Mouse (Mus musculus): ENCODE data around the gene Gm30302. TPM values are rescaled to one million over a fixed set of nuclear protein-coding genes. Genes with fewer than 3 reads are reported as not detected.

The Gm30302 gene
- not detected in 2 replicates for polyA plus RNA-seq (2014; fragmentation: Nextera tagmentation; extraction: Ambion mirVana)

DNA sequence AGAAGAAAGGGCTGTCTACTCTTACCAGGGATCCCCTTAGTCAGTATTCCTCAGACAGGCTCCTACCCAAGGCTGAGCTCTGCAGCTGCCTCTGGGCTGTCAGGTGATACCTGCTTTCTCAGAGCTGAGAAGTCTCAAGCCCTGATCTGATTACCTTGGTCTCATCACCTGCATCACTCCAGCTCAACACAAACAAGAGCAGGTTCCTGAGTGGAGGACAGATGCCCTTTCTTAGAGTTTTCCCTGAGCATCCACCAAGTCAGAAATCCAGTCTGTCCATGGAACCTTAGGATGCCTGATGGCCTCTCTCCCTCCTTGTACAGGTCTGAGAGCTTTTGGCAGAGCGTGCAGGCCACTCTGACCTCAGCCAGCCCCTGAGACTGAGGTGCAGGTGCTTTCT lies at the start of gene Gm30302:
Gm30302 (minus strand) TSS at position 101 of the 400 bp plus-strand sequence.
- DNase-seq (ENCODE audit: low spot score) (no peak), ATAC-seq (replicated peaks; ENCODE audit: low FRiP score) (no peak)
- Histone ChIP-seq H3K4me2 (ENCODE audit: low read depth, low read length, severe bottlenecking) (no peak within 1 kb of the TSS), H3K4me1 (replicated peaks; ENCODE audit: control insufficient read depth, insufficient read depth, low read length) (no peaks in the 10 kb centered on the region), H3K9me3 (ENCODE audit: control insufficient read depth, low read length) (no peaks in the 10 kb centered on the region; the same call in 1 of the 2 replicates), H3K27ac (ENCODE audit: low read depth, low read length) (no peak within 1 kb of the TSS), H3K36me3 (ENCODE audit: control insufficient read depth, insufficient read depth, low read length) (no peaks in the 10 kb centered on the region), H3K9ac (ENCODE audit: low read length) (no peak within 1 kb of the TSS), H3K27me3 (ENCODE audit: control insufficient read depth, insufficient read depth, low read length) (no peaks in the 10 kb centered on the region), H3K4me3 (ENCODE audit: low read depth, low read length) (no peak within 1 kb of the TSS)
- WGBS, result 76% methylated on average over 1 of the region's 1 CpGs

DNA sequence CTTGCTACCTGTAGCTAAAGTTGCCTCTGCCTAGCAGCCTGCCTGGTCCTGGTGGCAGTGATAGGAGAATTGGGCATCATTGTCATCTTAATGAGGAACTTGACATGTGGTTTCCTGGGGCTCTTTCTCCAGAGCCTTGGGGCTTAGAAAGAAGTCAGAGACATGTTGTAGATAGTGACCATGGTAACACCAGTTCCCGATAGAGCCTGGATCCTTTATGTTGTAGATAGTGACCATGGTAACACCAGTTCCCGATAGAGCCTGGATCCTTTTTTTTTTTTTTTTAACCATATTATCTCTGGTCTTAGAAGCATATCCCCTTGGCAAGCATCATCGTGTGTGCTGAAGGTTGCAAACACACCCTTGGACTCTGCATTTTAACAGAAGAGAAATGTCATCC lies 48.0 kb upstream of the Gm30302 start:
- WGBS, result 93% methylated on average over 3 of the region's 3 CpGs
- Histone ChIP-seq H3K4me2 (ENCODE audit: low read depth, low read length, severe bottlenecking) (no peak overlapping the region), H3K4me1 (replicated peaks; ENCODE audit: control insufficient read depth, insufficient read depth, low read length) (no peaks in the 10 kb centered on the region), H3K4me3 (ENCODE audit: low read depth, low read length) (no peak overlapping the region), H3K27ac (ENCODE audit: low read depth, low read length) (no peak overlapping the region), H3K9me3 (ENCODE audit: control insufficient read depth, low read length) (no peaks in the 10 kb centered on the region; the same call in 1 of the 2 replicates), H3K9ac (ENCODE audit: low read length) (no peak overlapping the region), H3K27me3 (ENCODE audit: control insufficient read depth, insufficient read depth, low read length) (no peaks in the 10 kb centered on the region), H3K36me3 (ENCODE audit: control insufficient read depth, insufficient read depth, low read length) (no peaks in the 10 kb centered on the region)
- DNase-seq (ENCODE audit: low spot score) (no peak), ATAC-seq (replicated peaks; ENCODE audit: low FRiP score) (no peak)

DNA sequence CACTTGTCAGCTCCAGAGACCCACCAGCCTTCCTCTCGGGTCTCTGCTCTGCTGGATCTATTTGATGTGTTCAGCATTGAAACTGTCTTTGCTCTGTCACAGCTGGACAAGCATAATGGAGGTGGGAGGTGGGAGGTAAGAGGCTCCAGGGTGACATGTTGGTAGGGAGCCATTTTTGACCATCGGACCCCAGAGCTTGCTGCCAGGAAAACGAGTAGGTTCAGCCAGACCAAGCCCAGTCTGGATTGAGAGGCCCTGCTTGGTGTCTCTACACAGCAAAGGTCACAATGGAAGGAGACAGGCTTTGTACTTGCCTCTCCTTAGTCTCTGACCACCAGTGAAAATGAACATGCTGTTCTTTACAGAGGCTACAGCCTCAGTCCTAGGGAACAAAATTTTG lies 47.3 kb upstream of the Gm30302 start:
- no peak for ATAC-seq (replicated peaks; ENCODE audit: low FRiP score)
- WGBS, result 80% methylated on average over 3 of the region's 3 CpGs
- H3K9ac ChIP-seq (ENCODE audit: low read length), result no peak overlapping the region

DNA sequence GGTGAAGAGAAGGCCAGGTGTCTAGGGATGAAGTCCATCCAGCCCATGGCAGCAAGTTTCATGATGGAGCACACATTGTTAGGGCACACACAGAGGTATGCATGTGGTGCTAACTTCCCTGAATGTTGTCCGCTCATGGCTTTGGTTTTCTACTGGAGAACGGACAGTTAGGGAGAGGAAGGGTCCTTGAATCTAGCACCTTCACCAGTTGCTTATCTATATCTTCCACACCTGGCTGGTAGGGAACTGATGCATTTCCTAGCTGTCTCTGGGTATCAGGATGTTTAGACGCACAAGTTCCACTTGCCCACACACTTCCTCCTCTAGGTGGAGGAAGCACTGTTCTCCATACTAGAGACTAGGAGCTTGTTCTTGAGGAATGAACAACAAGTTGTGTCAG lies 46.9 kb upstream of the Gm30302 start:
- no peaks in the 10 kb centered on the region for H3K4me1 ChIP-seq (replicated peaks; ENCODE audit: control insufficient read depth, insufficient read depth, low read length)
- H3K36me3 ChIP-seq (ENCODE audit: control insufficient read depth, insufficient read depth, low read length), result no peaks in the 10 kb centered on the region
- no peak overlapping the region for H3K27ac ChIP-seq (ENCODE audit: low read depth, low read length)
- H3K9ac ChIP-seq (ENCODE audit: low read length), result no peak overlapping the region
- ATAC-seq (replicated peaks; ENCODE audit: low FRiP score) (no peak), DNase-seq (ENCODE audit: low spot score) (no peak)
- no peaks in the 10 kb centered on the region for H3K27me3 ChIP-seq (ENCODE audit: control insufficient read depth, insufficient read depth, low read length)
- no peaks in the 10 kb centered on the region; the same call in 1 of the 2 replicates for H3K9me3 ChIP-seq (ENCODE audit: control insufficient read depth, low read length)
- no peak overlapping the region for H3K4me2 ChIP-seq (ENCODE audit: low read depth, low read length, severe bottlenecking)
- WGBS, result 89% methylated on average over 3 of the region's 3 CpGs
- no peak overlapping the region for H3K4me3 ChIP-seq (ENCODE audit: low read depth, low read length)

More for the DNA sequence above, 47.3 kb upstream of the Gm30302 start:
- Histone ChIP-seq H3K27ac (ENCODE audit: low read depth, low read length) (no peak overlapping the region), H3K4me3 (ENCODE audit: low read depth, low read length) (no peak overlapping the region), H3K4me2 (ENCODE audit: low read depth, low read length, severe bottlenecking) (no peak overlapping the region), H3K4me1 (replicated peaks; ENCODE audit: control insufficient read depth, insufficient read depth, low read length) (no peaks in the 10 kb centered on the region), H3K9me3 (ENCODE audit: control insufficient read depth, low read length) (no peaks in the 10 kb centered on the region; the same call in 1 of the 2 replicates), H3K27me3 (ENCODE audit: control insufficient read depth, insufficient read depth, low read length) (no peaks in the 10 kb centered on the region), H3K36me3 (ENCODE audit: control insufficient read depth, insufficient read depth, low read length) (no peaks in the 10 kb centered on the region)
- no peak for DNase-seq (ENCODE audit: low spot score)

DNA sequence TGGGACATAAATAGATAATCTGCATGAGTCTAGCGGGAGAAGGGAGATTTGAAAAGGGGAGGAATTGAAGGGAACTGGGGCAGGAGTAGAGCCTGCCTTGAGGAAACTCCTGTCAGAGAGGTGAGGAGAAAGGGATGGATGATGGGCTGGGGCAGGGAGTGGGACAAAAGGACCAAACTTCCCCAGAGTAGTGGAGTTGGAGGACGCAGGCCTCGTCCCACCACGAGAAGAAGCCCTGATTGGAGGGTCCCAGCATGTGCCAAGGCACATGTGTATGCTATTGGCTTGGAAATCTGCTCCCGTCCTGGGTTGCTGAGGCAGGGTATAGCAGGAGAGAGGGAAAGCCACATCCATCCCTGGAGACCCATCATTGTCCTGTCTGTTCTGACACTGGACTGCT lies 45.3 kb upstream of the Gm30302 start:
- Histone ChIP-seq H3K27ac (ENCODE audit: low read depth, low read length) (no peak overlapping the region), H3K4me1 (replicated peaks; ENCODE audit: control insufficient read depth, insufficient read depth, low read length) (no peaks in the 10 kb centered on the region), H3K27me3 (ENCODE audit: control insufficient read depth, insufficient read depth, low read length) (no peaks in the 10 kb centered on the region), H3K4me3 (ENCODE audit: low read depth, low read length) (no peak overlapping the region), H3K4me2 (ENCODE audit: low read depth, low read length, severe bottlenecking) (no peak overlapping the region), H3K9me3 (ENCODE audit: control insufficient read depth, low read length) (no peaks in the 10 kb centered on the region; the same call in 1 of the 2 replicates), H3K36me3 (ENCODE audit: control insufficient read depth, insufficient read depth, low read length) (no peaks in the 10 kb centered on the region), H3K9ac (ENCODE audit: low read length) (no peak overlapping the region)
- DNase-seq (ENCODE audit: low spot score) (no peak), ATAC-seq (replicated peaks; ENCODE audit: low FRiP score) (no peak)
- 82% methylated on average over 5 of the region's 5 CpGs for WGBS

DNA sequence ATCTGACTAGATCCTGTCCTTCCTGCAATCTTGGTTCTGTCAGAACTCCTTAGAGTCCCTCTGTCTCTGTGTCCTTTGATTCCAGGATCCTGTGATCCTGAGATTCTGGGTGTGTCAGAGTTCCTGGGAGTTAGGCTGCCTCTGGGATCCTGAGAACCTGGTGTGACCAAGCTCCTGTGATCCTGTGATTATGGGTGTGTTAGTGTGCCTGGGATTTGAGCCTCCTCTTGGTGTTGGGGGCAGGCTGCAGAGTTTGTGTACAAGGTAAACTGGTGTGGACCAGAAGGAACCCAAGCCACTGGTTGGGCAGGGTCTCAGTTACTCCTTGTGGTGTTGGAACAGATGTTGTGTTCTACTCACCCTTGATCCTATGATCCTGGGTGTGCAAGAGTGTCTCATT lies 42.4 kb upstream of the Gm30302 start:
- ATAC-seq (replicated peaks; ENCODE audit: low FRiP score) (no peak), DNase-seq (ENCODE audit: low spot score) (no peak)
- Histone ChIP-seq H3K4me3 (ENCODE audit: low read depth, low read length) (no peak overlapping the region), H3K9me3 (ENCODE audit: control insufficient read depth, low read length) (no peaks in the 10 kb centered on the region; the same call in 1 of the 2 replicates), H3K27me3 (ENCODE audit: control insufficient read depth, insufficient read depth, low read length) (no peaks in the 10 kb centered on the region), H3K27ac (ENCODE audit: low read depth, low read length) (no peak overlapping the region), H3K4me2 (ENCODE audit: low read depth, low read length, severe bottlenecking) (no peak overlapping the region), H3K9ac (ENCODE audit: low read length) (no peak overlapping the region), H3K36me3 (ENCODE audit: control insufficient read depth, insufficient read depth, low read length) (no peaks in the 10 kb centered on the region), H3K4me1 (replicated peaks; ENCODE audit: control insufficient read depth, insufficient read depth, low read length) (no peaks in the 10 kb centered on the region)

DNA sequence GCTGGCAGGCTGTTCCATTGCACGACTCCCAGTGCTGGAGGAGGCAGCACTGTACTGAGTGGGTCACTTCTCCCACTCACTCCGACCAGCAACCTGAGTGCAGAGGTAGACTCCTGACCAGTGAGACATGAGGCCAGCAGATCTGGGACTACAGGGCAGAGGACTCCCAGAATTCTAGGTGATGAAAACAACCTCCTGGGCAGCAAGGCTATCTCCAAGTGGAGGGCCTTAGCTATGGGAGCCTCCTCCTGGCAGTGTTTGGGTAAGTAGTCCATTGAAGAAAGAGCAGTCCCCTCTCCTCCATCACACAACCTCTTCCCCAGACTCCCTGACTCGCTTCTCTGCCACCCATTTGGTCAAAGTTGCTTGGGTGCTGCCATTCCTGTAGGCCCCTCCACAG lies 31.6 kb upstream of the Gm30302 start:
- DNase-seq (ENCODE audit: low spot score), result no peak
- Histone ChIP-seq H3K4me2 (ENCODE audit: low read depth, low read length, severe bottlenecking) (no peak overlapping the region), H3K9ac (ENCODE audit: low read length) (no peak overlapping the region), H3K4me3 (ENCODE audit: low read depth, low read length) (no peak overlapping the region), H3K27me3 (ENCODE audit: control insufficient read depth, insufficient read depth, low read length) (no peaks in the 10 kb centered on the region), H3K4me1 (replicated peaks; ENCODE audit: control insufficient read depth, insufficient read depth, low read length) (no peaks in the 10 kb centered on the region), H3K9me3 (ENCODE audit: control insufficient read depth, low read length) (no peaks in the 10 kb centered on the region), H3K27ac (ENCODE audit: low read depth, low read length) (no peak overlapping the region), H3K36me3 (ENCODE audit: control insufficient read depth, insufficient read depth, low read length) (no peaks in the 10 kb centered on the region)
- 84% methylated on average over 3 of the region's 3 CpGs for WGBS
- ATAC-seq (replicated peaks; ENCODE audit: low FRiP score), result no peak

DNA sequence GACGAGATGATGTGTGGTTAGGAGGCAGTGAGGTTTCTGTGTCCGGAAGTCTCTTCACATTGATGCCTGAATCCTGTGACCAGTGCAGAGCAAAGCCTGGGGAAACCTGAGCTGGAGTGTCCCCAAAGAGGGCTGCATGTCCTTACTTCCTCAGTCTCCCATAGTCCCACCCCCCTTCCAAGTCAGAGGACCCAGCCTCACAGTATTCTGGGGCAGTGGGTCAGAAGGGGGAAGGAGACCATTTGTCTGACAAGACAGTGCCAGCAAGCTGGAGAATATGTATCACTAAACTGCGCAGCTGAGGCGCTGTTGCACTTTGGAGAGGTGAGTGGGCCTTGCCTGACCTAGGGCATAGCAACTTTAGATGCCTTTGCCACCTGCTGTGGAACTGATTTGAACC lies 26.5 kb upstream of the Gm30302 start:
- Histone ChIP-seq H3K9me3 (ENCODE audit: control insufficient read depth, low read length) (no peaks in the 10 kb centered on the region), H3K4me2 (ENCODE audit: low read depth, low read length, severe bottlenecking) (no peak overlapping the region), H3K27me3 (ENCODE audit: control insufficient read depth, insufficient read depth, low read length) (no peaks in the 10 kb centered on the region), H3K36me3 (ENCODE audit: control insufficient read depth, insufficient read depth, low read length) (no peaks in the 10 kb centered on the region), H3K4me1 (replicated peaks; ENCODE audit: control insufficient read depth, insufficient read depth, low read length) (no peaks in the 10 kb centered on the region), H3K9ac (ENCODE audit: low read length) (no peak overlapping the region), H3K4me3 (ENCODE audit: low read depth, low read length) (no peak overlapping the region), H3K27ac (ENCODE audit: low read depth, low read length) (no peak overlapping the region)
- WGBS, result 81% methylated on average over 4 of the region's 4 CpGs
- ATAC-seq (replicated peaks; ENCODE audit: low FRiP score) (no peak), DNase-seq (ENCODE audit: low spot score) (no peak)

DNA sequence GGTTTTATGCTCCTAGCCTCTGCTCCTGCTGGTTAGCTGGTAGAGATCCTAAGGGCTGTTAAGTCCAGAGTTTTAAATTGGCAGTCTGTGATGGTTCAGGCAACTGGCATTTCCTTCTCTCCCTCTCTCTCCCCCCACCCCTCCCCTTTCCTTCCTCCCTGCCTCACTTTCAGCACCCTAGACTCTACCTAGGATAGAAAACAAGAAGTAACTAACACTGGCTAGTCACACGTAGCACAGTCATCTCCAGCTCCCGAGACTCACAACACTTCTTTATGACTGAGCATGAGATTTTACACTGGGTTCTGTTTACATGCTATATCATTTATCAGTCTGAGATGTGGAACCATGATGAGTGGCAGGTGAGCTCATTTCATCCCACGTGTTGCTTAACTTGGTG lies 16.2 kb upstream of the Gm30302 start:
- ATAC-seq (replicated peaks; ENCODE audit: low FRiP score), result no peak
- Histone ChIP-seq H3K36me3 (ENCODE audit: control insufficient read depth, insufficient read depth, low read length) (no peaks in the 10 kb centered on the region), H3K4me1 (replicated peaks; ENCODE audit: control insufficient read depth, insufficient read depth, low read length) (no peaks in the 10 kb centered on the region), H3K9ac (ENCODE audit: low read length) (no peak overlapping the region), H3K4me3 (ENCODE audit: low read depth, low read length) (no peak overlapping the region), H3K4me2 (ENCODE audit: low read depth, low read length, severe bottlenecking) (no peak overlapping the region), H3K9me3 (ENCODE audit: control insufficient read depth, low read length) (peaks cover 4% of the 10 kb centered on the region; the same call in 1 of the 2 replicates), H3K27ac (ENCODE audit: low read depth, low read length) (no peak overlapping the region), H3K27me3 (ENCODE audit: control insufficient read depth, insufficient read depth, low read length) (no peaks in the 10 kb centered on the region)
- WGBS, result 86% methylated on average over 3 of the region's 3 CpGs
- no peak for DNase-seq (ENCODE audit: low spot score)
